ENCODE assay signal across 10 mouse cellular contexts in the genomic region with DNA sequence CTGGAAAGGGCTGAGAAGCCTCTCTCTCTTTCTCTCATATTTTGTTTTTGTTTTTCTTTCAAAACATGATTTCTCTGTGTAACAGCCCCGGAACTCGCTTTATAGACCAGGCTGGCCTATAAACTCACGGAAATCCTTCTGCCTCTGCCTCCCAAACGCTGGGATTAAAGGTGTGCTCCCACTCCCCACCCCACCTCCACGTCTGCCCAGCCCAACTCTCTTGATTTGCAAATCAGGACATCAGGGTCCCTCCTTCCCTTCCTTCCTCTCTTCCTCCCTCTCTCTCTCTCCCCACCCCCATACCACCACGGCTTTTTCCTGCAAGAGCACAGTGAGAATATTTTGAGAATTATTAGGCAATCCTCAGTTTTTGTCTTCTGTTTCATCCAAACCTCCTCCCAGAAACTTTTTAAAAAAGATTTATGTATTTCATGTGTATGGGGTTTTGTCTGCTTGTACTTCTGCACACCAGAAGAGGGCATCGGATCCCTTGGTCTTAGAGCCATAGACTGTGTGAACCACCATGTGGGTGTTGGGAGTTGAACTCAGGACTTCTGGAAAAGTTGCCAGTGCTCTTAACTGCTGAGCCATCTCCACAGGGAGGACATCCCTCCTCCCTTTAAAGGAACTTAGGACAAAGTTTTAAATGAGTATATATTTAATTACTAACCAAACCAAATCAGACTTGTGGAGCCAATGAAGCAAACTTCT. TPM values are rescaled to one million over a fixed set of nuclear protein-coding genes. Genes with fewer than 3 reads are reported as not detected.
DNase-seq lines count a peak whose midpoint lies in the region; ATAC-seq lines count a peak whose summit lies in the region.
"Had no signal": no experiment of that assay in that cellular context is flagged by ENCODE, and none has a peak within 500 bp of the region (broad histone marks: within the 10 kb centered on the region; RNA-seq: fewer than 3 reads in every experiment).

No protein-coding gene starts in this region.

- H3K9ac ChIP-seq in hindbrain, embryonic 13.5 days = no peak overlapping the region
- H3K9ac ChIP-seq in hindbrain, embryonic 16.5 days (ENCODE audit: low read depth, low read length) = no peak overlapping the region
- H3K9ac ChIP-seq in neural tube, embryonic 12.5 days = no peak overlapping the region
- H3K9ac ChIP-seq in limb, embryonic 13.5 days = no peak overlapping the region

- H3K27ac ChIP-seq in hindbrain, embryonic 13.5 days = no peak overlapping the region
- H3K27ac ChIP-seq in hindbrain, embryonic 16.5 days (ENCODE audit: low read depth, low read length) = no peak overlapping the region
- no peak overlapping the region for H3K27ac ChIP-seq in neural tube, embryonic 12.5 days
- H3K27ac ChIP-seq in limb, embryonic 13.5 days = no peak overlapping the region

- 76% methylated on average over 7 of the region's 7 CpGs for WGBS in hindbrain, embryonic 13.5 days
- 73% methylated on average over 7 of the region's 7 CpGs for WGBS in hindbrain, embryonic 16.5 days
- WGBS in neural tube, embryonic 12.5 days = 78% methylated on average over 7 of the region's 7 CpGs
- WGBS in limb, embryonic 13.5 days = 80% methylated on average over 7 of the region's 7 CpGs

- ATAC-seq in hindbrain, embryonic 13.5 days (ENCODE audit: low FRiP score) = no peak
- no peak for ATAC-seq in hindbrain, embryonic 16.5 days
- ATAC-seq in neural tube, embryonic 12.5 days (ENCODE audit: low FRiP score, low read depth) = no peak
- ATAC-seq in limb, embryonic 13.5 days (ENCODE audit: low FRiP score, low read depth) = no peak

- peak overlapping the region; percentile 55; the same call in 1 of the 2 replicates for H3K4me2 ChIP-seq in hindbrain, embryonic 13.5 days
- no peak overlapping the region for H3K4me2 ChIP-seq in hindbrain, embryonic 16.5 days (ENCODE audit: low read length)
- peak overlapping the region; percentile 62; the same call in 1 of the 2 replicates for H3K4me2 ChIP-seq in neural tube, embryonic 12.5 days (replicated peaks)
- H3K4me2 ChIP-seq in limb, embryonic 13.5 days (replicated peaks) = peak overlapping the region; percentile 63

- H3K36me3 ChIP-seq in hindbrain, embryonic 13.5 days = peaks cover 24% of the 10 kb centered on the region
- H3K36me3 ChIP-seq in hindbrain, embryonic 16.5 days (ENCODE audit: control insufficient read depth, insufficient read depth, low read length) = peaks cover 3% of the 10 kb centered on the region; the same call in 1 of the 2 replicates
- peaks cover 3% of the 10 kb centered on the region; the same call in 1 of the 2 replicates for H3K36me3 ChIP-seq in neural tube, embryonic 12.5 days
- H3K36me3 ChIP-seq in limb, embryonic 13.5 days = peaks cover 9% of the 10 kb centered on the region

- no peaks in the 10 kb centered on the region for H3K27me3 ChIP-seq in hindbrain, embryonic 13.5 days
- H3K27me3 ChIP-seq in hindbrain, embryonic 16.5 days (replicated peaks; ENCODE audit: control insufficient read depth, insufficient read depth, low read length) = no peaks in the 10 kb centered on the region
- H3K27me3 ChIP-seq in neural tube, embryonic 12.5 days (replicated peaks) = no peaks in the 10 kb centered on the region
- no peaks in the 10 kb centered on the region for H3K27me3 ChIP-seq in limb, embryonic 13.5 days
- H3K27me3 ChIP-seq: CH12.LX had no signal

- DNase-seq in neural tube, embryonic 10.5 days (ENCODE audit: extremely low spot score, low spot score) = no peak
- DNase-seq in gastrocnemius, adult 8-10 months (ENCODE audit: low spot score in 2 of 2) = no peak
- no peak for DNase-seq in kidney, adult 18-20 months
- DNase-seq: adrenal gland, adult 8-10 months had no signal

- no peak overlapping the region for H3K4me3 ChIP-seq in hindbrain, embryonic 13.5 days
- H3K4me3 ChIP-seq in hindbrain, embryonic 16.5 days (ENCODE audit: low read length) = no peak overlapping the region
- H3K4me3 ChIP-seq in neural tube, embryonic 12.5 days = no peak overlapping the region
- no peak overlapping the region; the same call in 1 of the 2 replicates for H3K4me3 ChIP-seq in limb, embryonic 13.5 days

- peaks cover 2% of the 10 kb centered on the region; the same call in 1 of the 2 replicates for H3K4me1 ChIP-seq in hindbrain, embryonic 13.5 days (replicated peaks)
- H3K4me1 ChIP-seq in hindbrain, embryonic 16.5 days (ENCODE audit: control insufficient read depth, insufficient read depth, low read depth, low read length) = peaks cover 4% of the 10 kb centered on the region; the same call in 1 of the 2 replicates
- H3K4me1 ChIP-seq in neural tube, embryonic 12.5 days = peaks cover 3% of the 10 kb centered on the region; the same call in 1 of the 2 replicates
- peaks cover 4% of the 10 kb centered on the region; the same call in 1 of the 2 replicates for H3K4me1 ChIP-seq in limb, embryonic 13.5 days

- H3K9me3 ChIP-seq in hindbrain, embryonic 13.5 days = no peaks in the 10 kb centered on the region
- no peaks in the 10 kb centered on the region for H3K9me3 ChIP-seq in hindbrain, embryonic 16.5 days (ENCODE audit: control insufficient read depth, low read length)
- H3K9me3 ChIP-seq in neural tube, embryonic 12.5 days = no peaks in the 10 kb centered on the region
- H3K9me3 ChIP-seq in limb, embryonic 13.5 days = peaks cover 13% of the 10 kb centered on the region

RNA-seq across cellular contexts. Expression of a gene that starts 0.9 kb away (rescaled TPM):
- 9.2 and 9.8 TPM in 2 replicates for polyA plus RNA-seq in hindbrain, embryonic 13.5 days (2015; fragmentation: Nextera tagmentation; extraction: Ambion mirVana)
- polyA plus RNA-seq in hindbrain, embryonic 16.5 days (2015; fragmentation: Nextera tagmentation; extraction: Ambion mirVana) = 7.6 and 8.7 TPM in 2 replicates
- 8.3 and 9.0 TPM in 2 replicates for polyA plus RNA-seq in neural tube, embryonic 12.5 days (2016; fragmentation: Nextera tagmentation; extraction: Ambion mirVana)
- 10.0 and 10.8 TPM in 2 replicates for polyA plus RNA-seq in limb, embryonic 13.5 days (2015; fragmentation: Nextera tagmentation; extraction: Ambion mirVana)
- total RNA-seq in gastrocnemius, adult 8-10 months (2022) = 10 to 100 TPM; 10.8 to 12.1 (median 11.7) TPM

RNA-seq across cellular contexts. Expression of a gene that starts 17.0 kb away (rescaled TPM):
- polyA plus RNA-seq in hindbrain, embryonic 13.5 days (2015; fragmentation: Nextera tagmentation; extraction: Ambion mirVana) = 65.8 and 72.4 TPM in 2 replicates
- polyA plus RNA-seq in hindbrain, embryonic 16.5 days (2015; fragmentation: Nextera tagmentation; extraction: Ambion mirVana) = 47.1 and 58.4 TPM in 2 replicates
- polyA plus RNA-seq in neural tube, embryonic 12.5 days (2016; fragmentation: Nextera tagmentation; extraction: Ambion mirVana) = 67.1 TPM in 2 replicates
- 44.8 and 48.4 TPM in 2 replicates for polyA plus RNA-seq in limb, embryonic 13.5 days (2015; fragmentation: Nextera tagmentation; extraction: Ambion mirVana)
- 10 to 100 TPM; 53.5 to 69.6 (median 58.9) TPM for total RNA-seq in gastrocnemius, adult 8-10 months (2022)

RNA-seq across cellular contexts. Expression of a gene that starts 17.1 kb away (rescaled TPM):
- polyA plus RNA-seq in hindbrain, embryonic 13.5 days (2015; fragmentation: Nextera tagmentation; extraction: Ambion mirVana) = 1.2 and 1.5 TPM in 2 replicates
- polyA plus RNA-seq in hindbrain, embryonic 16.5 days (2015; fragmentation: Nextera tagmentation; extraction: Ambion mirVana) = 1.7 and 1.8 TPM in 2 replicates
- polyA plus RNA-seq in neural tube, embryonic 12.5 days (2016; fragmentation: Nextera tagmentation; extraction: Ambion mirVana) = 1.1 and 1.2 TPM in 2 replicates
- 1.0 and 1.2 TPM in 2 replicates for polyA plus RNA-seq in limb, embryonic 13.5 days (2015; fragmentation: Nextera tagmentation; extraction: Ambion mirVana)
- 1 to 10 TPM; 1.6 to 2.2 (median 1.8) TPM for total RNA-seq in gastrocnemius, adult 8-10 months (2022)
- total RNA-seq: granulocyte monocyte progenitor cell, adult 5-6 weeks had no signal

RNA-seq across cellular contexts. Expression of a gene that starts 52.0 kb away (rescaled TPM):
- polyA plus RNA-seq in hindbrain, embryonic 13.5 days (2015; fragmentation: Nextera tagmentation; extraction: Ambion mirVana) = 84.4 and 84.5 TPM in 2 replicates
- polyA plus RNA-seq in hindbrain, embryonic 16.5 days (2015; fragmentation: Nextera tagmentation; extraction: Ambion mirVana) = 80.1 and 82.3 TPM in 2 replicates
- polyA plus RNA-seq in neural tube, embryonic 12.5 days (2016; fragmentation: Nextera tagmentation; extraction: Ambion mirVana) = 92.5 and 107 TPM in 2 replicates
- 78.3 and 79.9 TPM in 2 replicates for polyA plus RNA-seq in limb, embryonic 13.5 days (2015; fragmentation: Nextera tagmentation; extraction: Ambion mirVana)
- 10 to 100 TPM; 50.2 to 68.0 (median 60.0) TPM for total RNA-seq in gastrocnemius, adult 8-10 months (2022)
